Mouse (Mus musculus): ENCODE data around the gene Kcnip3. TPM values are rescaled to one million over a fixed set of nuclear protein-coding genes. Genes with fewer than 3 reads are reported as not detected.

The Kcnip3 gene
- polyA plus RNA-seq, 1 experiment from 2014 or later: 2.6 TPM

DNA sequence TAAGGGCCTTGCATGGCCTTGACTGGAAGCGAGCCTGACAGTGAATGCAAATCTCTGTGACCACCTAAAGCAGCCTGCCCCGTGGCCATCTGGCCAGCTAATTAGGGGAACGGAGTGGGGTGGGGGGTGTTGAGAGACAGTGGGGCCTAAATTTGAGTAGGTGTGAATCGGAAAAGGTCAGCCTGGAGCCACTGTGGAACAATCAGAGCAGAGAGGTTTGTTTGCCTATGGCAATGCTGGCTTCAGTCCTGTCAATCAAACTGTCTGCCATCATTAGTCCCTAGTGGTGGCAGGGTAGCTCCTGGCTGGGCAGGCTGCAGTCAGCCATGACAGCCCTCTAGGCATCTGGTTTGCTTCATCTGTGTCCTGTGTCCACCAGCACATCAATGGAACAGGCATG is 10.5 kb downstream of the Kcnip3 start:
- Histone ChIP-seq H3K27ac (replicated peaks; ENCODE audit: low read depth, low read length) (no peak overlapping the region), H3K36me3 (ENCODE audit: control insufficient read depth, insufficient read depth, low read length) (no peaks in the 10 kb centered on the region), H3K9me3 (ENCODE audit: control insufficient read depth, low read length) (no peaks in the 10 kb centered on the region), H3K4me3 (ENCODE audit: low read depth, low read length) (no peak overlapping the region), H3K4me1 (ENCODE audit: control insufficient read depth, insufficient read depth, low read length) (no peaks in the 10 kb centered on the region), H3K4me2 (ENCODE audit: low read depth, severe bottlenecking) (no peak overlapping the region), H3K27me3 (ENCODE audit: control insufficient read depth, insufficient read depth, low read length) (no peaks in the 10 kb centered on the region), H3K9ac (ENCODE audit: low read length) (no peak overlapping the region)
- ATAC-seq (ENCODE audit: insufficient number of reproducible peaks, low FRiP score, low TSS enrichment, low read depth) (no peak), DNase-seq (ENCODE audit: low spot score) (no peak)
- WGBS: 15% methylated on average over 4 of the region's 4 CpGs

DNA sequence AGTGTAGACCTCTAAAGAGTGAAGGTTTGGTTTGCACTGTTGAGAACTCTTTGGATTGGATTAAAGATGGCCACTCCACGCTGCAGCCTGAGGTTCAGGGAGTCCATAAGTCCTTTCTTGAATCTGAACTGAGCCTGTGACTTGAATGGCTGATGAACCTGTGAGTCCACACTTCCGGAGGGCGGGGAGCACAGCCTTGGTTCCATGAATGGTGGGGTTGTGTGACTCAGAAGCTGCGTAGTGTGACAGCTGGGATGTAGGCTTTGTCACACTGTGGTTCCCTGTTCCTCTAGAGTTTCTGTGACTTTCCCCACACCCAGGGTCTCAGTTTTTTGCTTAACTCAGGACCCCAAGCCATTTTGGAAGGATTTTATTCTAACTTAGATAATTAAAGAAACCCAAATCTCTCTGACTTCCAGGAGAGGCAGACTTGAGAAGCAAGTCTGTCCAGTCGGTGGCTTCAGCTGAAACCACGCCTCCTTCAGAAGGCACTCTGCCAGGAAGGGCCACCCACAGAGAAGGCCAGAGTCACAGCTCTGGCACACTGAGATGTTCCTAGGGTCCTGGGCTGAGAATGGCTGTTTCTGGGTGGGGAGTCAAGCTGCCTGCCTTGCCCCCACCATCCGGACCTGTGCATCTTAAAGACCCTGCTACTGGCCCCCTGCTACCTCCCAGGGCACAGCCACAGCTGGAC is 13.8 kb downstream of the Kcnip3 start:
- no peaks in the 10 kb centered on the region for H3K36me3 ChIP-seq (ENCODE audit: control insufficient read depth, insufficient read depth, low read length)
- no peak overlapping the region for H3K4me3 ChIP-seq (ENCODE audit: low read depth, low read length)
- no peak overlapping the region for H3K27ac ChIP-seq (replicated peaks; ENCODE audit: low read depth, low read length)
- no peak for ATAC-seq (ENCODE audit: insufficient number of reproducible peaks, low FRiP score, low TSS enrichment, low read depth)
- DNase-seq (ENCODE audit: low spot score): no peak
- H3K4me1 ChIP-seq (ENCODE audit: control insufficient read depth, insufficient read depth, low read length): no peaks in the 10 kb centered on the region
- H3K9ac ChIP-seq (ENCODE audit: low read length): no peak overlapping the region
- 68% methylated on average over 7 of the region's 7 CpGs for WGBS
- H3K9me3 ChIP-seq (ENCODE audit: control insufficient read depth, low read length): no peaks in the 10 kb centered on the region
- H3K4me2 ChIP-seq (ENCODE audit: low read depth, severe bottlenecking): no peak overlapping the region
- no peaks in the 10 kb centered on the region for H3K27me3 ChIP-seq (ENCODE audit: control insufficient read depth, insufficient read depth, low read length)

DNA sequence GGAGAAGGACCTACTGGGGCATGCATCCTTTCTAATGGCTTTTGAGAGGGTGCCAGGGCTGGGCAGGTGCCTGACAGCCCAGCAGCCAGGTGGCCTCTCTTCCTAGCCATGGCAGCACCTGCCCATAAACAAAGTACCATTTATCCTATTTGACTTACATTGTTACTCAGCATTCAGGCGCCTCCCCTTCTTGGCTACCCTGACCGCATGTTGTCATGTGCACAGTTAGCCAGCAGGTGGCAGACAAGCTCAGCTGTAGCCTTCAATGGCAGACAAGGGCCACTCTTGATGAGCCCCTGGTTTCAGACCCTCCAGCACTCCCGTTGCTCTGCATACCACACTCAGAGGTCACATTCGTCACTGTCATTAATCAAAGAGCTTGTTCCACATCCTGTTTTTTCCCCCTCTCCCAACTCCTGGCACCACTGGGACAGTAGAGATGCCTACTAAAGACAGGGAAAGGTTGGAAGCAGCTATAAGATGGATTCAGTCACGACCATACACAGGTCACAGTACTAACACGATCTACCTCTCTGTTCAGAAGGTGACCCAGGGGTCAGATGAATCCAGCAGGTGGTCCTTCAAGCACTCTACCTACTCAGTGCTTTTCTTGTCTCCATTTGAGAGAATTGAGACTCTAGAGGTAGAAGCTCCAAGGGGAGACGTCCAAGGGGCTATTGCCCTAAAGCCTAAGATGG is 14.7 kb downstream of the Kcnip3 start:
- Histone ChIP-seq H3K27me3 (ENCODE audit: control insufficient read depth, insufficient read depth, low read length) (no peaks in the 10 kb centered on the region), H3K4me1 (ENCODE audit: control insufficient read depth, insufficient read depth, low read length) (no peaks in the 10 kb centered on the region), H3K4me3 (ENCODE audit: low read depth, low read length) (no peak overlapping the region), H3K9me3 (ENCODE audit: control insufficient read depth, low read length) (no peaks in the 10 kb centered on the region), H3K27ac (replicated peaks; ENCODE audit: low read depth, low read length) (no peak overlapping the region), H3K9ac (ENCODE audit: low read length) (no peak overlapping the region), H3K4me2 (ENCODE audit: low read depth, severe bottlenecking) (no peak overlapping the region), H3K36me3 (ENCODE audit: control insufficient read depth, insufficient read depth, low read length) (no peaks in the 10 kb centered on the region)
- WGBS: 30% methylated on average over 7 of the region's 7 CpGs
- ATAC-seq (ENCODE audit: insufficient number of reproducible peaks, low FRiP score, low TSS enrichment, low read depth) (peak; percentile 55; the same call in 1 of the 2 replicates), DNase-seq (ENCODE audit: low spot score) (peak; percentile 91)

DNA sequence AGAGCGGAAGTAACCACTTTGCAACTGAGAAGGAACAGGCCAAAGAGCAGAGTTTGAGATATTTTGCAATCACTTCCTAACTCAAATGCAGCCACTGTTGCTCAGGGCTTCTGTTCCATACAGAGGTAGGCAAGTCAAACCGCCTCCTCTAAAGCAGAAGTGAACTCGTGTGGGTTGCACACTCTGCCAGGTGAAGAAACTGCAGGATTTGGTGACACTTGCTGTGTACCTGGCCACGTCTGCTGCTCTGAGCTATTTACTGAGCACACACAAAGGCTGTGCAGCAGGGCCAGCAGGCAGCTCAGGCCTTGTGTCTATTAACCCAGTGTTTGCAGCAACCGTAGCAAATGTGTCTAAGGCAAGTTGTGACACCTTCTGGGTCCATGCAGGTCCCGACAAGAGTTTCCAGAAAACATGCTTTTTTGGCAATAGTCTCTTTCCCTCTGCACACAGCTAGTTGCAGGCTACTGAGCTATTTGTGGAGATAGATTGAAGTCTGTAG is 15.7 kb downstream of the Kcnip3 start:
- Histone ChIP-seq H3K27ac (replicated peaks; ENCODE audit: low read depth, low read length) (no peak overlapping the region), H3K36me3 (ENCODE audit: control insufficient read depth, insufficient read depth, low read length) (no peaks in the 10 kb centered on the region), H3K4me1 (ENCODE audit: control insufficient read depth, insufficient read depth, low read length) (no peaks in the 10 kb centered on the region), H3K4me2 (ENCODE audit: low read depth, severe bottlenecking) (no peak overlapping the region), H3K4me3 (ENCODE audit: low read depth, low read length) (no peak overlapping the region), H3K27me3 (ENCODE audit: control insufficient read depth, insufficient read depth, low read length) (no peaks in the 10 kb centered on the region), H3K9me3 (ENCODE audit: control insufficient read depth, low read length) (no peaks in the 10 kb centered on the region), H3K9ac (ENCODE audit: low read length) (no peak overlapping the region)
- ATAC-seq (ENCODE audit: insufficient number of reproducible peaks, low FRiP score, low TSS enrichment, low read depth) (no peak), DNase-seq (ENCODE audit: low spot score) (no peak)
- 85% methylated on average over 6 of the region's 6 CpGs for WGBS

DNA sequence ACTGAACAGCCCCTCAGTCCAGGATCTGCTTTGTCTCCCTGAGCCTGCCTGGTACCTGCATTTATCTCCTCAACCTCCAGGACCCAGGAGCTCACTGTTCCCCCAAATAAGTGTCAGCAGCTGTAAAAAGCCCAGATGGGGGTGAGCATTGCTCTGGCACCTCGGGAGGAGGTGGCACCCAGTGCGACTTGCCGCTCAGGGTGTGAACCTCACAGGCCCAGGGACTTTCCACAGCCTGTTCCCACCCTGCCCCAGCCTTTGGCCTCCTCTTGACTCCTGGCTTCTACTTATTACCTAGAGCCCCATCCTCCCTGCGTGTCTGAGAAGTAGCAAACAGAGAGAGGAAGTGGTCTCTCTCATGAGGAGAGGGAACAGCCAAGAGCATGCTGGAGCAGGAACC is 16.7 kb downstream of the Kcnip3 start:
- Histone ChIP-seq H3K9ac (ENCODE audit: low read length) (no peak overlapping the region), H3K9me3 (ENCODE audit: control insufficient read depth, low read length) (no peaks in the 10 kb centered on the region), H3K4me3 (ENCODE audit: low read depth, low read length) (no peak overlapping the region), H3K27me3 (ENCODE audit: control insufficient read depth, insufficient read depth, low read length) (no peaks in the 10 kb centered on the region), H3K4me1 (ENCODE audit: control insufficient read depth, insufficient read depth, low read length) (no peaks in the 10 kb centered on the region), H3K36me3 (ENCODE audit: control insufficient read depth, insufficient read depth, low read length) (no peaks in the 10 kb centered on the region), H3K4me2 (ENCODE audit: low read depth, severe bottlenecking) (no peak overlapping the region), H3K27ac (replicated peaks; ENCODE audit: low read depth, low read length) (no peak overlapping the region)
- no peak for ATAC-seq (ENCODE audit: insufficient number of reproducible peaks, low FRiP score, low TSS enrichment, low read depth)
- no peak for DNase-seq (ENCODE audit: low spot score)
- WGBS: 39% methylated on average over 4 of the region's 4 CpGs

DNA sequence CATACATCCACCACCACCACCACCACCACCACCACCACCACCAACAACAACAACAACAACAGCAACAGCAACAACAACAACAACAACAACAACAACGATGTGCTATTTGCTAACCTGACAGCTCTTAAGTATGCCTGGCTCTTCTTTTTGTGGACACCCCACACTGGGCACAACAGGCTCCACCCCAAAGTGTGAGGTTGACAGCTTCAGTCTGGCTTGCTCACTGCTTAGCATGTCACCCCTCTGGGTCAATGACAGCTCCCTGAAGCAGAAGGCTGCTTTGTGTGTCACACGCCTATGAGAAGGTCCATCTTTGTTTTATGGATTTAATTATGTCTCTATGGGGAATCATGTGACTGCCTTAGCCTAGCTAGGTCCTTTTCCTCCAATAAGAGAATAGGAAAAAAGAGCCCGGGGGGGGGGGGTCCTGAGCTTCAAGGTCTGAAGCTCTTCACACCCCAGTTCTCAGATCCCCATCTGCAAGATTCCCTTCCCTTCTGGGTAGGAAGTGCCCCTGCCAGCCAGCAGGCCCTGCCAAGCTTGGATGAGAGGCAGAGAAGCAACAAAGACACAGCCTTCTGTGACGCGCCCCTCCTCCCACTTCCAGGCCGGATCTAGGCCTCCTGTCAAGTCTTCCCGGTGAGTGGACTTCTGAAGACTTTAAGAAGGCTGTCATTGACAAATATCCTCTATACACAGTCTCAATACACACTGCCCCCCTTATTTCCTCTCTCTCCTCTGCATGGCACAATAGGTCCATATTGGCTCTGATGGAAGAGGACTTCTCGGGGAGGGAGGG is 17.9 kb downstream of the Kcnip3 start:
- H3K9me3 ChIP-seq (ENCODE audit: control insufficient read depth, low read length): no peaks in the 10 kb centered on the region
- 61% methylated on average over 8 of the region's 8 CpGs for WGBS
- DNase-seq (ENCODE audit: low spot score): no peak
- H3K27ac ChIP-seq (replicated peaks; ENCODE audit: low read depth, low read length): no peak overlapping the region
- no peak overlapping the region for H3K9ac ChIP-seq (ENCODE audit: low read length)
- no peak for ATAC-seq (ENCODE audit: insufficient number of reproducible peaks, low FRiP score, low TSS enrichment, low read depth)
- H3K4me1 ChIP-seq (ENCODE audit: control insufficient read depth, insufficient read depth, low read length): no peaks in the 10 kb centered on the region
- no peaks in the 10 kb centered on the region for H3K36me3 ChIP-seq (ENCODE audit: control insufficient read depth, insufficient read depth, low read length)
- H3K4me2 ChIP-seq (ENCODE audit: low read depth, severe bottlenecking): no peak overlapping the region
- H3K27me3 ChIP-seq (ENCODE audit: control insufficient read depth, insufficient read depth, low read length): no peaks in the 10 kb centered on the region
- no peak overlapping the region for H3K4me3 ChIP-seq (ENCODE audit: low read depth, low read length)

DNA sequence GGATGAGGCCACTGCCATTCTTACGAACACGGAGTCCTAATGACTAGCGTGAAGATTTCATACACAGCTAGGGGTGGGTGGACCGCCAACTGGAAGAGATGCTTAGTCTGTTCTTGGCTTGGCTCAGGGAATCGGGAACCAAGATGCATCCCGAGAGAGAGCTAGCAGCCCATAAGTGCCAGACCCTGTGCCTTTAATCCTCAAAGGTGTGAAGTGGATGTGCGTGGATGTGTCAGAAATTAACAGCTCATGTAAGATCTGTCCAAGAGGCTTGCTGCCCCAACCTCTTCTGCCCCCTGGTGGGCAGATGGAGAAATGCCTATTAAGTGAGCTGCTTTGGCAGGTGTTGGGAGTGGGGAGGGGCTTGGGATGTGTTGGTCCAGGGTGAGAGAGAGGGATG is 20.8 kb downstream of the Kcnip3 start:
- Histone ChIP-seq H3K36me3 (ENCODE audit: control insufficient read depth, insufficient read depth, low read length) (no peaks in the 10 kb centered on the region), H3K27ac (replicated peaks; ENCODE audit: low read depth, low read length) (no peak overlapping the region), H3K4me2 (ENCODE audit: low read depth, severe bottlenecking) (no peak overlapping the region), H3K9me3 (ENCODE audit: control insufficient read depth, low read length) (no peaks in the 10 kb centered on the region), H3K9ac (ENCODE audit: low read length) (no peak overlapping the region), H3K4me3 (ENCODE audit: low read depth, low read length) (no peak overlapping the region), H3K27me3 (ENCODE audit: control insufficient read depth, insufficient read depth, low read length) (no peaks in the 10 kb centered on the region), H3K4me1 (ENCODE audit: control insufficient read depth, insufficient read depth, low read length) (no peaks in the 10 kb centered on the region)
- no peak for ATAC-seq (ENCODE audit: insufficient number of reproducible peaks, low FRiP score, low TSS enrichment, low read depth)
- WGBS: 53% methylated on average over 7 of the region's 7 CpGs
- peak; percentile 64 for DNase-seq (ENCODE audit: low spot score)

DNA sequence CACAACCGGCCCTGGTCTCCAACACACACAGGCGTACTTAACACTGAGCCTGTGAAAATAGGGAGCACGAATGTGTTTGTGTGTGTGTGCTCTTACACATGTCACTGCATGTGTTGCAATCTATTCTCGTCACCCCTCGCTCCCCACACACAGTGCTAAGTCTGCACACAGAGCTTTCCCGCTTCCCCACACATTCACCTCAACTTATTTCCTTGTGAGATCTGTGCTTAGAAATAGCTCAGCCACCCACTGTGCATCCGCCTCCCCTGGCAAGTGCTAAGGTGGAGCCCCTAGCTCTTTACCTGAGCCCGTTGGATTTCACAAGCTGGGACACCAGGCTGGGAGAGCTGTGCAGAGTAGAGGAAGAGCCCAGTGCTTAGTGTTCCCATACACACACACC is 23.1 kb downstream of the Kcnip3 start:
- no peak for DNase-seq (ENCODE audit: low spot score)
- no peak for ATAC-seq (ENCODE audit: insufficient number of reproducible peaks, low FRiP score, low TSS enrichment, low read depth)
- Histone ChIP-seq H3K9me3 (ENCODE audit: control insufficient read depth, low read length) (no peaks in the 10 kb centered on the region), H3K4me1 (ENCODE audit: control insufficient read depth, insufficient read depth, low read length) (no peaks in the 10 kb centered on the region), H3K27me3 (ENCODE audit: control insufficient read depth, insufficient read depth, low read length) (no peaks in the 10 kb centered on the region), H3K4me2 (ENCODE audit: low read depth, severe bottlenecking) (no peak overlapping the region), H3K27ac (replicated peaks; ENCODE audit: low read depth, low read length) (no peak overlapping the region), H3K9ac (ENCODE audit: low read length) (no peak overlapping the region), H3K4me3 (ENCODE audit: low read depth, low read length) (no peak overlapping the region), H3K36me3 (ENCODE audit: control insufficient read depth, insufficient read depth, low read length) (no peaks in the 10 kb centered on the region)
- 76% methylated on average over 8 of the region's 8 CpGs for whole genome bisulfite sequencing

Measured in limb, embryonic 11.5 days (tissue).